Mouse (Mus musculus): ENCODE measurements at regions not wholly inside any gene's neighbourhood (a gene's known extent, or its start where the extent isn't known, plus 50 kb on each side); places are given as distances from the start of the nearest gene placed in this dataset.
A peak's percentile ranks its signal among the peaks of the same experiment; 100 is the strongest.
"Not testable (repeated sequence)": the region's sequence is repeated elsewhere in the genome, so short reads cannot be mapped to it uniquely, and the experiment has no call there.

- H3K9me3 ChIP-seq (replicated peaks; ENCODE audit: control insufficient read depth, low read length); H3K9ac ChIP-seq (replicated peaks; ENCODE audit: low read length); H3K4me2 ChIP-seq (ENCODE audit: low read depth, low read length); H3K4me1 ChIP-seq (ENCODE audit: control insufficient read depth, insufficient read depth, low read length); H3K27me3 ChIP-seq (ENCODE audit: control insufficient read depth, insufficient read depth, low read length); ATAC-seq (replicated peaks; ENCODE audit: insufficient number of reproducible peaks, low FRiP score, low TSS enrichment, low read depth); H3K36me3 ChIP-seq (replicated peaks; ENCODE audit: control insufficient read depth, insufficient read depth, low read depth, low read length); DNase-seq (ENCODE audit: low spot score); H3K27ac ChIP-seq (replicated peaks; ENCODE audit: low read depth, low read length); H3K4me3 ChIP-seq (ENCODE audit: low read depth, low read length): not testable (repeated sequence)
- WGBS: 97% methylated on average over 19 of the region's 19 CpGs
Measured at GRCm38 (mm10) chr15:90882349-90882748, 167.4 kb downstream of the Kif21a start.

- WGBS: 57% methylated on average over 2 of the region's 2 CpGs
- DNase-seq (ENCODE audit: low spot score): no peak
- Histone ChIP-seq H3K4me3 (ENCODE audit: low read depth, low read length) (no peak overlapping the region), H3K27ac (replicated peaks; ENCODE audit: low read depth, low read length) (no peak overlapping the region), H3K9ac (replicated peaks; ENCODE audit: low read length) (no peak overlapping the region), H3K9me3 (replicated peaks; ENCODE audit: control insufficient read depth, low read length) (no peaks in the 10 kb centered on the region), H3K4me1 (ENCODE audit: control insufficient read depth, insufficient read depth, low read length) (no peaks in the 10 kb centered on the region), H3K36me3 (replicated peaks; ENCODE audit: control insufficient read depth, insufficient read depth, low read depth, low read length) (no peaks in the 10 kb centered on the region), H3K4me2 (ENCODE audit: low read depth, low read length) (no peak overlapping the region), H3K27me3 (ENCODE audit: control insufficient read depth, insufficient read depth, low read length) (no peaks in the 10 kb centered on the region)
- ATAC-seq (replicated peaks; ENCODE audit: insufficient number of reproducible peaks, low FRiP score, low TSS enrichment, low read depth): no peak
Measured at GRCm38 (mm10) chr15:90869452-90869851, 180.3 kb downstream of the Kif21a start.

GRCm38 (mm10) chr15:90853763-90854162 lies 174.5 kb upstream of the Cpne8 start:
- not testable (repeated sequence) for DNase-seq (ENCODE audit: low spot score); H3K36me3 ChIP-seq (replicated peaks; ENCODE audit: control insufficient read depth, insufficient read depth, low read depth, low read length); H3K4me3 ChIP-seq (ENCODE audit: low read depth, low read length); H3K4me1 ChIP-seq (ENCODE audit: control insufficient read depth, insufficient read depth, low read length); H3K9ac ChIP-seq (replicated peaks; ENCODE audit: low read length); ATAC-seq (replicated peaks; ENCODE audit: insufficient number of reproducible peaks, low FRiP score, low TSS enrichment, low read depth); H3K27ac ChIP-seq (replicated peaks; ENCODE audit: low read depth, low read length); H3K9me3 ChIP-seq (replicated peaks; ENCODE audit: control insufficient read depth, low read length); H3K4me2 ChIP-seq (ENCODE audit: low read depth, low read length); H3K27me3 ChIP-seq (ENCODE audit: control insufficient read depth, insufficient read depth, low read length)
- WGBS: 86% methylated on average over 1 of the region's 4 CpGs

- 88% methylated on average over 2 of the region's 2 CpGs for WGBS
- Histone ChIP-seq H3K4me1 (ENCODE audit: control insufficient read depth, insufficient read depth, low read length) (no peaks in the 10 kb centered on the region), H3K9me3 (replicated peaks; ENCODE audit: control insufficient read depth, low read length) (no peaks in the 10 kb centered on the region), H3K4me3 (ENCODE audit: low read depth, low read length) (no peak overlapping the region), H3K9ac (replicated peaks; ENCODE audit: low read length) (no peak overlapping the region), H3K4me2 (ENCODE audit: low read depth, low read length) (no peak overlapping the region), H3K36me3 (replicated peaks; ENCODE audit: control insufficient read depth, insufficient read depth, low read depth, low read length) (no peaks in the 10 kb centered on the region), H3K27ac (replicated peaks; ENCODE audit: low read depth, low read length) (no peak overlapping the region), H3K27me3 (ENCODE audit: control insufficient read depth, insufficient read depth, low read length) (no peaks in the 10 kb centered on the region)
- DNase-seq (ENCODE audit: low spot score) (no peak), ATAC-seq (replicated peaks; ENCODE audit: insufficient number of reproducible peaks, low FRiP score, low TSS enrichment, low read depth) (no peak)
Measured at GRCm38 (mm10) chr15:90851991-90852390, 172.8 kb upstream of the Cpne8 start.

- Histone ChIP-seq H3K9me3 (replicated peaks; ENCODE audit: control insufficient read depth, low read length) (no peaks in the 10 kb centered on the region), H3K36me3 (replicated peaks; ENCODE audit: control insufficient read depth, insufficient read depth, low read depth, low read length) (no peaks in the 10 kb centered on the region), H3K9ac (replicated peaks; ENCODE audit: low read length) (no peak overlapping the region), H3K27me3 (ENCODE audit: control insufficient read depth, insufficient read depth, low read length) (no peaks in the 10 kb centered on the region), H3K4me1 (ENCODE audit: control insufficient read depth, insufficient read depth, low read length) (no peaks in the 10 kb centered on the region), H3K4me3 (ENCODE audit: low read depth, low read length) (no peak overlapping the region), H3K4me2 (ENCODE audit: low read depth, low read length) (no peak overlapping the region), H3K27ac (replicated peaks; ENCODE audit: low read depth, low read length) (no peak overlapping the region)
- WGBS: 27% methylated on average over 5 of the region's 5 CpGs
- DNase-seq (ENCODE audit: low spot score): peak; percentile 73
- ATAC-seq (replicated peaks; ENCODE audit: insufficient number of reproducible peaks, low FRiP score, low TSS enrichment, low read depth): no peak
Measured at GRCm38 (mm10) chr15:90841471-90841870, 162.2 kb upstream of the Cpne8 start.

- Histone ChIP-seq H3K4me2 (ENCODE audit: low read depth, low read length) (no peak overlapping the region), H3K27me3 (ENCODE audit: control insufficient read depth, insufficient read depth, low read length) (no peaks in the 10 kb centered on the region), H3K27ac (replicated peaks; ENCODE audit: low read depth, low read length) (no peak overlapping the region), H3K36me3 (replicated peaks; ENCODE audit: control insufficient read depth, insufficient read depth, low read depth, low read length) (no peaks in the 10 kb centered on the region), H3K4me3 (ENCODE audit: low read depth, low read length) (no peak overlapping the region), H3K9ac (replicated peaks; ENCODE audit: low read length) (no peak overlapping the region), H3K9me3 (replicated peaks; ENCODE audit: control insufficient read depth, low read length) (no peaks in the 10 kb centered on the region), H3K4me1 (ENCODE audit: control insufficient read depth, insufficient read depth, low read length) (no peaks in the 10 kb centered on the region)
- DNase-seq (ENCODE audit: low spot score): no peak
- ATAC-seq (replicated peaks; ENCODE audit: insufficient number of reproducible peaks, low FRiP score, low TSS enrichment, low read depth): no peak
- WGBS: 82% methylated on average over 7 of the region's 7 CpGs
Measured at GRCm38 (mm10) chr15:90835586-90835985, 156.4 kb upstream of the Cpne8 start.

GRCm38 (mm10) chr15:90827816-90828215 lies 148.6 kb upstream of the Cpne8 start:
- Histone ChIP-seq H3K27me3 (ENCODE audit: control insufficient read depth, insufficient read depth, low read length) (no peaks in the 10 kb centered on the region), H3K9ac (replicated peaks; ENCODE audit: low read length) (no peak overlapping the region), H3K4me2 (ENCODE audit: low read depth, low read length) (no peak overlapping the region), H3K36me3 (replicated peaks; ENCODE audit: control insufficient read depth, insufficient read depth, low read depth, low read length) (no peaks in the 10 kb centered on the region), H3K4me1 (ENCODE audit: control insufficient read depth, insufficient read depth, low read length) (no peaks in the 10 kb centered on the region), H3K4me3 (ENCODE audit: low read depth, low read length) (no peak overlapping the region), H3K27ac (replicated peaks; ENCODE audit: low read depth, low read length) (no peak overlapping the region), H3K9me3 (replicated peaks; ENCODE audit: control insufficient read depth, low read length) (no peaks in the 10 kb centered on the region)
- no peak for DNase-seq (ENCODE audit: low spot score)
- 28% methylated on average over 4 of the region's 4 CpGs for WGBS
- no peak for ATAC-seq (replicated peaks; ENCODE audit: insufficient number of reproducible peaks, low FRiP score, low TSS enrichment, low read depth)

- Histone ChIP-seq H3K4me2 (ENCODE audit: low read depth, low read length) (no peak overlapping the region), H3K27me3 (ENCODE audit: control insufficient read depth, insufficient read depth, low read length) (no peaks in the 10 kb centered on the region), H3K4me3 (ENCODE audit: low read depth, low read length) (no peak overlapping the region), H3K9me3 (replicated peaks; ENCODE audit: control insufficient read depth, low read length) (no peaks in the 10 kb centered on the region), H3K27ac (replicated peaks; ENCODE audit: low read depth, low read length) (no peak overlapping the region), H3K4me1 (ENCODE audit: control insufficient read depth, insufficient read depth, low read length) (no peaks in the 10 kb centered on the region), H3K9ac (replicated peaks; ENCODE audit: low read length) (no peak overlapping the region), H3K36me3 (replicated peaks; ENCODE audit: control insufficient read depth, insufficient read depth, low read depth, low read length) (no peaks in the 10 kb centered on the region)
- ATAC-seq (replicated peaks; ENCODE audit: insufficient number of reproducible peaks, low FRiP score, low TSS enrichment, low read depth) (no peak), DNase-seq (ENCODE audit: low spot score) (no peak)
- 88% methylated on average over 6 of the region's 6 CpGs for WGBS
Measured at GRCm38 (mm10) chr15:90822306-90822705, 143.1 kb upstream of the Cpne8 start.
